Mouse (Mus musculus): ENCODE results near the gene Mnd1. TPM values are rescaled to one million over a fixed set of nuclear protein-coding genes. Genes with fewer than 3 reads are reported as not detected.

Mnd1 gene
- total RNA-seq, 2 experiments from 2014 or later: 2.7 to 2.9 TPM

GRCm38 (mm10) chr3:84059261-84059660, 96.3 kb downstream of the Mnd1 start:
- no peak for DNase-seq (ENCODE audit: low spot score in 2 of 2)

- DNase-seq (ENCODE audit: low spot score in 2 of 2): no peak
Measured at GRCm38 (mm10) chr3:84048729-84049175, 106.8 kb downstream of the Mnd1 start.

- DNase-seq (ENCODE audit: low spot score in 2 of 2): no peak
Measured at GRCm38 (mm10) chr3:84046206-84046605, 109.4 kb downstream of the Mnd1 start.

- DNase-seq (ENCODE audit: low spot score in 2 of 2): no peak
Measured at GRCm38 (mm10) chr3:84041739-84042138, 113.8 kb downstream of the Mnd1 start.

GRCm38 (mm10) chr3:84040476-84041082, 115.0 kb downstream of the Mnd1 start:
- no peak for DNase-seq (ENCODE audit: low spot score in 2 of 2)

- DNase-seq (ENCODE audit: low spot score in 2 of 2): peak; percentile 74
Measured at GRCm38 (mm10) chr3:84039646-84040475, 115.7 kb downstream of the Mnd1 start, which contains the start of gene Tmem131l. Gene Tmem131l (minus strand): TSS chr3:84040175.

GRCm38 (mm10) chr3:84038981-84039645, 116.5 kb downstream of the Mnd1 start:
- peak in 1 of 2 experiments; percentile 25 for DNase-seq (ENCODE audit: low spot score in 2 of 2)

- no peak for DNase-seq (ENCODE audit: low spot score in 2 of 2)
Measured at GRCm38 (mm10) chr3:84038126-84038525, 117.5 kb downstream of the Mnd1 start.

Other genes starting within 250 kb of the Mnd1 start
- gene Tmem131l, start 115.6 kb downstream of the Mnd1 start, total RNA-seq (2021): 10 to 100 TPM; 31.2 to 42.6 TPM
- gene Gm6525, start 18.3 kb upstream of the Mnd1 start, total RNA-seq (2021): not detected
- gene Trim2, start 151.1 kb upstream of the Mnd1 start, total RNA-seq (2021): 100 to 1,000 TPM; 329 to 334 TPM